Mouse (Mus musculus): ENCODE measurements at regions not wholly inside any gene's neighbourhood (a gene's known extent, or its start where the extent isn't known, plus 50 kb on each side); places are given as distances from the start of the nearest gene placed in this dataset.

DNA sequence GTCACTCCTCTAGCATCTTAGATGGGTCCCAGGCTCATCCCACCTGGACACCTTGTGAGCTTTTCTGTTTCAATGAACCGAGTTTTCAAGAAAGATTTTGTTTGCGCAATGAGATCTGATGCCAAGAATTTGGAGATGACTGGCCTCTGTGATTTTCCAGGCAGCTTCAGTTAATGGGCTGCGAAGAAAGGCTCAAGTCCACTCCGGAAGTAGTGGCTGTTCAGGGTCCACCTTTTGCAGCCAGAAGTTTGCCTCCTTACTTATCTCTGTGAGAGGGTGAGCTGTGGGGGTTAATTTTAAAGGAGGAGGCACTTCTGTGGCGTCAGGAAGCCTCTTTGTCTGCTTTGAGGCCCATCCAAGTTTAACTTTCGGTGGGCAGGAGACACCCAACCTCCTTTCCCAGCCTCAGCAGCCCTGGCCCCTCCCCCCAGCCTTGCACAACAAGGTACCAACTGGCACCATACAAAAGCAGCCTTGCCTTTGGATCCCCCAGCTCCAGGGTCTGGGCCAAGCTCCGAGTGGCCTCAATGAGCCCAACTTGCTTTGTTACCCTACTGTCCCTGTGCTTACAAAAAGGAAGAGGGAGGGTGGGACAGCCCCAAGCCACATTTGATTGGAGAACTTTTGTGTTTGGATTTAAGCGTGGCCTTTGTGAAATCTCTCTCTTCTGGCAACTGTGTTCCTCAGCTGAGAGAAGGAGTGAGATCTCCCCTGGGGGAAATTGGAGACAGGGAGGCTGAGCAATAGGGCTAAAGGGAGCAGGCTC is 75.3 kb downstream of the Lsm3 start:
- no peak for TF ChIP-seq CTCF (IDR thresholded peaks at IDR 0.05; ENCODE audit: low read depth)
- no peak for TF ChIP-seq EP300 (IDR thresholded peaks at IDR 0.05; ENCODE audit: low read depth)
